Mouse (Mus musculus) lung, postnatal 4 days (tissue): ENCODE data around the gene Ifnab.

Experiments used
- DNase-seq, 2 experiments: peaks; one replicate each; pipeline ENCODE4 v3.0.0; 2021

Gene Ifnab

DNA sequence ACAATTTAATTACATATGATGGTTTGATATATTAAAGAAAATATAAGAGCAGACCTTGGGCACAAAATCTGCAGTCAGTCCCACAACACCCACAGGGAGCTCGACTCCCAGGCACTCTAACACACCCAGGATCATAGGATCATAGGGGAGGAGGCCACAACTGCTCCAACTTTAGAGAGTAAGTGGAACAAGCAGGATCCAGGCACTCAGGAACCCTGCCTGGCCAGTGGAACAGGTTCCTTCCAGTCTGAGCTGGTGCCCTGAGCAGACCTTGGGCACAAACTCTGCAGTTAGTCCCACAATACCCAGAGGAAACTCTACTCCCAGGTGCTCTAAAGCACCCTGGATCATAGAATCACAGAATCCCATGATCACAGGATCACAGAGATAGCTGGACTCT is 35.7 kb downstream of the Ifnab start:
- DNase-seq, result no peak

DNA sequence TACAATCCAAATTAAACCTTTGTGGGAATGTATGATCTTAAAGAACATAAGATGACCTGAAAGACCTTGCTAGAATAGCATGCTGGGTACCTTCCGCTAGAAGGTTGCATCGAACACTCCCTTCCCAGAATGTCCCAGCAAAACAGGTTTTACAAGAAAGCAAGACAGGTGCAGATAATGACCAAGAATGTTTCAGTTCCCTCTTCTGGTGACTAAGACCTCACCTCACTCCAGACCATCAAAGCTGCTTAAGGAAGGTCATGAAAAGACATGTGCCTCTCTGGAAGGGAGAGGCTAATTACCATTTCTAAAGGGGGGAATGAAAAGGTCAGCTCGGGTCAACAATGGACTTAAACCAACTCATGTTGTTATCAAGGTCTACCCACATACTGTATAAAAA is 37.5 kb downstream of the Ifnab start:
- DNase-seq, result no peak

DNA sequence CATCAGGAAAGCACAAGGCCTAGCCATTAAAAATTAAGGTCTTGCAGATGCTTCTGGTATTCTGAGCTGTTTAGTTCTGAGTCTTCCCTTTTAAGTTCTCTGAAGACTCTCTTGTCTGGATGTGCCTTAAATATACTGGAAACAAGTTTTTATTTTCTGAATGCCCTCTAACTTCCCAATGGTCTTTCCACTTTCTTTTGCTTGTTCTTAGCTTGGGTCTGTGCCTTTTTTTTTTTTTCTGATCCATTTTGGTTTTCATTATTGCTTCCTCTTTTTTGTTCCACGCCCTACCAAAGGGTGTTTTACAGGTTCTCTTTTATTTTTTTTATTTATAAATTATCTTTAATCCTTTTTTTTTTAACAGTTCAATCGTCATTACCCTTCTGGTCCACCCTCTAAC is 46.8 kb downstream of the Ifnab start, which contains the start of gene Ifna13:
Gene Ifna13 (minus strand): TSS at position 101 of the 400 bp plus-strand sequence.
- no peak for DNase-seq

DNA sequence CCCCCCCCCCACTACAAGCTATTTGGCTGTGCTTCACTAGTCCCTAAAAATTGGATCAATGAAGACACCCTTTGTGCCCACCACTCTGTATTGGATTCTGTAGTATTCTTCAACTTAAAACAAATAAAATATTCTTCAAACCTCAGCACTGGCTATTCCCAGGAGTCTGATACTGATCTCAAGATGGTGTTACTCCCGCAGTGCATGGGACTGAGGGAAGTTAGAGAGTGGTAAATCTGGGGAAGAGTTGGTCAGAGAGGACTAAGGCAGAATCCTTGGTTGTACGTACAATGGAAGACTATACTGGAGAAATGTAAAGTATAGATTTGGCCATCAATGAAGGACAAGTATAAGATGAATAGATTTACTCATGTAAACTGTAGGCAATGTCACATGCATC is 48.6 kb downstream of the Ifnab start:
- no peak for DNase-seq

DNA sequence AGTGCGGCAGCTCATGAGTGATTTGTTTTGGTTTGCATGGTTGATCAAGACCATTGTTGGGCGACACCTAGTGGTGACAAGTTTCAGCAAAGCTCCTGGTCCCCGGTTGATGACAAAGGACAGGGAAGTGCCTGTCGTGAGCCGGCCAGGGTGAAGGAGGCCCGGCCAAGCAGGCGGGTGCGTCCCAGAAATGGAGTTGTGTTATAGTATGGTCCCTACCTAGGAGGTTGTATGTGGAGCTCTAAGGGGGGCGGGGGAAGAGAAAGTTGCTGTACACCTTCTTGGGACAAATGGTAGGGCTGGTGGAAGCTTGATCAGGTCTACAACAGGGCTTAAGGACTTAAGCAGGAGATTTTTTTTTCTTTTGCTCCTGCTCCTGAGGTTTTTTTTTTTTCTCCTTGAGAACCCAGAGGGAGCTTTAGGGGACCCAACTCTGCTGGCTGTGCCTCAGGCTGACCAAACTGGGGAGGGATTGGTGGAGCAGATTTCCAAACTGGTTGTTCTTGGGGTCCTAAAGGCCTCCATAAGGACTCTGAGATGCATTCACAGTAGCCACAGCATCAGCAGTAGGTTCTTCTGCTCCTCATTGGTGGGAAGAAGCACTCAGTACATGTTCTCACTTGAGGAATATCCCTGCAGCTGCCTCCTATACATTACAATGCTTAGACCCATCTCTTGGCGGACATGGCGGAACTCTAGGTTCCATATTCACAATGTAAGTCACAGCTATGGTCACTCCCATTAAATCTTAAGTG is 49.9 kb downstream of the Ifnab start:
- peak; percentile 88 to 95 for DNase-seq

DNA sequence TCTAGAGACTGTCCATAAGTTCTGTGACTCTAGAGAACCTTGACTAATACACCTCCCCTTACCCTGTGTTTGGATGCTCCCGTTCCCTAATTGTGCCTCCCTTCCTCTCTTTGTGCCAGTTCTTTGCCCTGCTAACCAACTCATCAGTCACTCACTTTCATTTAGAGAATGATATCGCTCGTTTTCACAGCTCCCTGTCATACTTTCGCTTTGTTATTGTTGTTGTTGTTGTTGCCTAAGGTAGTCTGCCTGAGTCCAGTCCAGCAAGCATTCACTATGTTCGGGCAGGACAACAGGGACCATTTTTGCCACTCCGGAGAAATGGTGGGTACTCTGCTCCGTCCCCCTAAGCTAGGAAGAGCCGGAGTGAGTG is 50.5 kb downstream of the Ifnab start:
- DNase-seq, result no peak
